8 mouse cellular contexts compared by ENCODE assay signal in genomic region chrX:7670921-7671623, GRCm38 (mm10). TPM values are rescaled to one million over a fixed set of nuclear protein-coding genes. Genes with fewer than 3 reads are reported as not detected.
A peak's percentile ranks its signal among the peaks of the same experiment; 100 is the strongest.
DNase-seq lines count a peak whose midpoint lies in the region; ATAC-seq lines count a peak whose summit lies in the region.

Gene Plp2 (minus strand): TSS chrX:7671390.

- DNase-seq in cerebellum, postnatal 14 days = peak; percentile 33 to 41
- no peak for DNase-seq in cerebellum, adult 11-12 months
- peak; percentile 79 to 82 for DNase-seq in adrenal gland, adult (ENCODE audit: inconsistent age in 2 of 2, low spot score in 1 of 2)
- peak; percentile 34 to 50 for DNase-seq in heart, postnatal 36 days
- no peak for DNase-seq in midbrain, embryonic 14.5 days
- DNase-seq in urinary bladder, postnatal 14 days (ENCODE audit: low spot score) = peak; percentile 63

- 19% methylated on average over 34 of the region's 36 CpGs for WGBS in forebrain, embryonic 12.5 days
- WGBS in limb, embryonic 12.5 days = 22% methylated on average over 29 of the region's 36 CpGs
- 23% methylated on average over 36 of the region's 36 CpGs for WGBS in midbrain, embryonic 14.5 days

- H3K4me2 ChIP-seq in forebrain, embryonic 12.5 days = peak within 1 kb of the TSS; percentile 54
- peak within 1 kb of the TSS; percentile 57 for H3K4me2 ChIP-seq in limb, embryonic 12.5 days
- peak within 1 kb of the TSS; percentile 44 for H3K4me2 ChIP-seq in midbrain, embryonic 14.5 days (ENCODE audit: low read length)

- H3K27ac ChIP-seq in forebrain, embryonic 12.5 days = peak within 1 kb of the TSS; percentile 56; the same call in 1 of the 2 replicates
- peak within 1 kb of the TSS; percentile 72 for H3K27ac ChIP-seq in limb, embryonic 12.5 days
- H3K27ac ChIP-seq in midbrain, embryonic 14.5 days (replicated peaks; ENCODE audit: low read depth, low read length) = no peak within 1 kb of the TSS

- ATAC-seq in forebrain, embryonic 12.5 days (ENCODE audit: low FRiP score) = peak; percentile 74
- ATAC-seq in limb, embryonic 12.5 days (ENCODE audit: insufficient number of reproducible peaks, insufficient read depth, low FRiP score, low TSS enrichment, low read depth) = peak; percentile 34; the same call in 1 of the 2 replicates
- ATAC-seq in midbrain, embryonic 14.5 days (ENCODE audit: low FRiP score, low TSS enrichment) = peak; percentile 48; the same call in 1 of the 2 replicates

- intact Hi-C loops in heart, postnatal 36 days (cut with DNase I) = no loop called here

- peak within 1 kb of the TSS; percentile 60 for H3K9ac ChIP-seq in forebrain, embryonic 12.5 days
- peak within 1 kb of the TSS; percentile 48 for H3K9ac ChIP-seq in limb, embryonic 12.5 days (replicated peaks)
- H3K9ac ChIP-seq in midbrain, embryonic 14.5 days (replicated peaks; ENCODE audit: low read length) = 0 out of 2 replicates have a peak within 1 kb of the TSS, but pooled peaks have one; percentile 9

- 0 out of 2 replicates have a peak, but pooled peaks cover 2% of the 10 kb centered on the region for H3K9me3 ChIP-seq in forebrain, embryonic 12.5 days
- 0 out of 2 replicates have a peak, but pooled peaks cover 4% of the 10 kb centered on the region for H3K9me3 ChIP-seq in limb, embryonic 12.5 days
- H3K9me3 ChIP-seq in midbrain, embryonic 14.5 days (ENCODE audit: control insufficient read depth, low read length) = no peaks in the 10 kb centered on the region

- peaks cover 6% of the 10 kb centered on the region for H3K36me3 ChIP-seq in forebrain, embryonic 12.5 days (replicated peaks)
- H3K36me3 ChIP-seq in limb, embryonic 12.5 days = peaks cover 15% of the 10 kb centered on the region; the same call in 1 of the 2 replicates
- no peaks in the 10 kb centered on the region for H3K36me3 ChIP-seq in midbrain, embryonic 14.5 days (ENCODE audit: control insufficient read depth, insufficient read depth, low read length)

- H3K4me1 ChIP-seq in forebrain, embryonic 12.5 days = no peaks in the 10 kb centered on the region
- 0 out of 2 replicates have a peak, but pooled peaks cover 14% of the 10 kb centered on the region for H3K4me1 ChIP-seq in limb, embryonic 12.5 days (replicated peaks)
- no peaks in the 10 kb centered on the region for H3K4me1 ChIP-seq in midbrain, embryonic 14.5 days (ENCODE audit: control insufficient read depth, insufficient read depth, low read length)

- H3K4me3 ChIP-seq in forebrain, embryonic 12.5 days (replicated peaks) = peak within 1 kb of the TSS; percentile 43
- H3K4me3 ChIP-seq in limb, embryonic 12.5 days (replicated peaks) = peak within 1 kb of the TSS; percentile 48
- peak within 1 kb of the TSS; percentile 27 for H3K4me3 ChIP-seq in midbrain, embryonic 14.5 days (replicated peaks; ENCODE audit: low read depth, low read length)

- H3K27me3 ChIP-seq in forebrain, embryonic 12.5 days = no peaks in the 10 kb centered on the region
- no peaks in the 10 kb centered on the region for H3K27me3 ChIP-seq in limb, embryonic 12.5 days
- H3K27me3 ChIP-seq in midbrain, embryonic 14.5 days (ENCODE audit: control insufficient read depth, insufficient read depth, low read length) = no peaks in the 10 kb centered on the region

RNA-seq across cellular contexts. Expression of gene Plp2, which starts in this region (rescaled TPM):
- polyA plus RNA-seq in forebrain, embryonic 12.5 days (2016; fragmentation: Nextera tagmentation; extraction: Ambion mirVana) = 45.5 and 52.0 TPM in 2 replicates
- total RNA-seq in heart, postnatal 36 days (2021) = 10 to 100 TPM; 48.4 to 62.1 TPM
- 68.9 and 76.6 TPM in 2 replicates for polyA plus RNA-seq in limb, embryonic 12.5 days (2016; fragmentation: Nextera tagmentation; extraction: Ambion mirVana)
- 11.2 and 22.4 TPM in 2 replicates for polyA plus RNA-seq in midbrain, embryonic 14.5 days (2014; fragmentation: Nextera tagmentation; extraction: Ambion mirVana)

Comparison
In these comparisons a context has a peak if more than half of its experiments do, and no peak if none do; other contexts are left out.
1. DNase-seq: peak in cerebellum, postnatal 14 days (2 of 2), adrenal gland, adult (2 of 2), heart, postnatal 36 days (2 of 2) and urinary bladder, postnatal 14 days (single experiment); none in cerebellum, adult 11-12 months (single experiment) and midbrain, embryonic 14.5 days (single experiment).
2. H3K9ac ChIP-seq: peak in every context shown above with its lines; median percentile 60 in forebrain, embryonic 12.5 days; 48 in limb, embryonic 12.5 days; 9 in midbrain, embryonic 14.5 days.
3. Peak in every context shown above with its lines, with median percentiles within 50 percentile points of each other: ATAC-seq, H3K4me2 ChIP-seq and H3K4me3 ChIP-seq.